Mouse (Mus musculus): ENCODE results near the gene Pgrmc1. TPM values are rescaled to one million over a fixed set of nuclear protein-coding genes. Genes with fewer than 3 reads are reported as not detected.

Pgrmc1 gene
- total RNA-seq, 2 experiments from 2014 or later = 270 to 328 TPM

DNA sequence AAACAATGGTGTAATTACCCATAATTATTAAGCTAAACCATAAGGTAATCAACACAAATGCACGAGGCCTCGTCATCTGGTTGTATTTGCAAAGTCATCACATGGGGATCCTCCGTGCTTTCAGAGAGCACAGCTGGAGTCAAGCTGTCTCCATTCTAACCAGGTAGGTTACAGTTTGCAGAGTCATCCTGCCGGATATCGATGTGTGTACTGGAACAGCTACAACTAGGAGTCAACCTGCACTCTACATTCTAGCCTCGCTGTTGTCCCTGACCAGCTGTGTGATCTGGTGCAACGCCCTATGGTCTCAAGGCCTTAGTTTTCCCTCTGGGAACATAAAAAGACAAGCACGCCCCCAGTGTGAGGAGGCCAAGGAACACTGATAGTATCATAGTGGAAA, 2.1 kb downstream of the Pgrmc1 start:
- DNase-seq (ENCODE audit: extremely low spot score in 1 of 2, low spot score in 1 of 2) = no peak

DNA sequence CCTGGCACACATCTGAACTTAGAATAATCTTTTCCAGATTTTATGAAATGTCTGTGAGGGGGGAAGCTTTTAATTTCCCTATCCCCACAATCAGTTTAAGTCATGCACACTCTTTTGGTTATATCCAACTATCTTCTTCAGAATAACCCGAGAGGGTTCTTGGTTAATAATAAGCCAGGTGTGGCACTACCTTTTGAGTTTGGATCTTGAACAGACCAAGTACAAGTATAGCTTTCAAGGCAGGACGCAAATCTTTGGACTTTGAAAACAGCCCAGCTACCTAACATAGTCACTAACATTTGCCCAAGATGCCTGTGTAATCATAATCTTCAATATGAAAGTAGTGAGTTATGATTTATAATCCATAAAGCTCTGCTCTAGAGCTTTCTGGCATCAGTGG, 4.9 kb downstream of the Pgrmc1 start:
- no peak for DNase-seq (ENCODE audit: extremely low spot score in 1 of 2, low spot score in 1 of 2)

DNA sequence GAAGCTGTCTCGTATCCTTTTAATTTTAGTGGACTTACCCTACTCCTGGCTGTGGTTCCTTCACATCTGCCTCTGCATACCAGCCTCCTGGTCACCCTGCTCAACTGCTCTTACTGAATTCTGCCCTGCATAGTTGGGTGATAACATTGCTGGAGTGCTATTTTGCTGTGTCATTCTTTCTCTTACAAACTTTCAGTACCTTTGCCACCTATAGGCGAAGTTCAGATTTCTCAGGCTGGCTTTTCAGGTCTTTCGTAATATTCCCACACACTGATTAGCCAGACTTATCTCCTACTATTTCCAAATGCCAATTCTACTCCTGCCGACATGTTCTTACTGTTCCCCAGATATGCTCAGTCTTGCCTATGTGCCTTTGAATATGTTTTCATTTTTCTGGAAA, 6.0 kb downstream of the Pgrmc1 start:
- DNase-seq (ENCODE audit: extremely low spot score in 1 of 2, low spot score in 1 of 2) = no peak

DNA sequence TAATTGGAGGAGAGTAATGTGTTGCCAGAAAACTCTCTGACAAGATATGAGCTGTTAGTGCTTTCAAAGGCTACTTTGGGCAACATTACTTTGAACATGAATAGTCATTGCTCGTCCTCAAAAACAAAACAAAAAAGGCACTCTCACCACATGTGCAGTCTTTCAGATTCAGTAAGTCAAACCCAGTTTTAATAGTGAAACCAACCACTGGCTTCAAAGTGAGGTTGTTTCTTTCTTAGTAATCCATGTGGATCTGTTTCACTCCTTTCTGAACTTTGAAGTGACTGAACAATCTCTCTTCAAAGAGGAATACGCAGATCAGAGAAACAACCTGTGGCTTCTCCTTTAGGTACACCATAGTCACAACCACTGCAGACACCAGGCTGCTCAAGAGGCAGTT, 11.1 kb downstream of the Pgrmc1 start:
- DNase-seq (ENCODE audit: extremely low spot score in 1 of 2, low spot score in 1 of 2) = no peak

DNA sequence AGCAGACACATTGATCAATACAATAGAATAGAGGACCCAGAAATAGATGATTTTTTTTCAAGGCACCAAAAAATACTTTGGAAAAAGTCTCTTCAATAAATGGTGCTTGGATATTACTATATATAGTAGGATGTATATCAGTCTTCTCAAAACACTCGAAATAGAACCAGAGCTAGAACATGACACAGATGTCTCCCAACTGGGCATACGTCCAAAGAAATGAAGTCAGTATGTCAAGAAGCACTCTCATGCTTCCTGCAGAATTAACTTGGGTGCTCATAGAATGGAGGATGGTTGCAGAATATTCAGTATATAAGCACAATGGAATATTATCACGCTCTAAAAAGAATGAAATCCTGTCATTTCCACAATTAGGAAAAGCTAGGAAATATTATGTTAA, 30.1 kb downstream of the Pgrmc1 start:
- no peak for DNase-seq (ENCODE audit: extremely low spot score in 1 of 2, low spot score in 1 of 2)

DNA sequence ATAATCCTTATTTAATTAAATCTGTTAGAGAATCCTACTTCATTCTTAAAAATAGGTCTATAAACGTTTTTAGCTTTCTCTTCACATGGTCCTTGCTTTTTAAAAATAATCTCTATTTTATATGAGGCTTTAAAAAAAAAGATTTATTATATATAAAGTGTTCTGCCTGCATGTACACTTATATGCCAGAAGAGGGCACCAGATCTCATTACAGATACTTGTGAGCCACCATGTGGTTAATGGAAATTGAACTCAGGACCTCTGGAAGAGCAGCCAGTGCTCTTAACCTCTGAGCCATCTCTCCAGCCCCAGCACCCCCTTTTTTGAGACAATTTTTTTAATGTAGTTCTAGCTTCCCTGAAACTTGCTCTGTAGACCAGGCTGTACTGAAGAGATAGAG, 32.8 kb downstream of the Pgrmc1 start:
- DNase-seq (ENCODE audit: extremely low spot score in 1 of 2, low spot score in 1 of 2) = no peak

DNA sequence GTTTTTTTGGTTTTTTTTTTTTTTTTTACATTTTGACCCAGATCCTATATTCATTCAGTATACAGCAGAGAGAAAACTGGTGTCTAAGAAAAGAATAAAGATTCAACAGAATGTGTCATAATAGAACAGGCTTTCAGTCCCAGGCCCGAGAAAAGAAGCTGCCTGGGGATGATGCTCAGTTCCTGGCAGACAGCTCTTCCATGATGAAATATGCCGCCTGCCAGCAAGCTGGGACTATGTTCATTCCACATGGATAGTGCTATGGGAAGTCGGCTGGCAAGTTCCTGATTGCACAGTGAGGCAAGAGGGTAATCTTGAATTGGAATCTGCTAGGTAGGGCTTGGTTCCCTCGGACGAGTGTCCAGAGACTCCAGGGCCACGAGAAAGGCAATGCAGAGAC, 42.0 kb downstream of the Pgrmc1 start:
- peak in 1 of 2 experiments; percentile 7 for DNase-seq (ENCODE audit: extremely low spot score in 1 of 2, low spot score in 1 of 2)

DNA sequence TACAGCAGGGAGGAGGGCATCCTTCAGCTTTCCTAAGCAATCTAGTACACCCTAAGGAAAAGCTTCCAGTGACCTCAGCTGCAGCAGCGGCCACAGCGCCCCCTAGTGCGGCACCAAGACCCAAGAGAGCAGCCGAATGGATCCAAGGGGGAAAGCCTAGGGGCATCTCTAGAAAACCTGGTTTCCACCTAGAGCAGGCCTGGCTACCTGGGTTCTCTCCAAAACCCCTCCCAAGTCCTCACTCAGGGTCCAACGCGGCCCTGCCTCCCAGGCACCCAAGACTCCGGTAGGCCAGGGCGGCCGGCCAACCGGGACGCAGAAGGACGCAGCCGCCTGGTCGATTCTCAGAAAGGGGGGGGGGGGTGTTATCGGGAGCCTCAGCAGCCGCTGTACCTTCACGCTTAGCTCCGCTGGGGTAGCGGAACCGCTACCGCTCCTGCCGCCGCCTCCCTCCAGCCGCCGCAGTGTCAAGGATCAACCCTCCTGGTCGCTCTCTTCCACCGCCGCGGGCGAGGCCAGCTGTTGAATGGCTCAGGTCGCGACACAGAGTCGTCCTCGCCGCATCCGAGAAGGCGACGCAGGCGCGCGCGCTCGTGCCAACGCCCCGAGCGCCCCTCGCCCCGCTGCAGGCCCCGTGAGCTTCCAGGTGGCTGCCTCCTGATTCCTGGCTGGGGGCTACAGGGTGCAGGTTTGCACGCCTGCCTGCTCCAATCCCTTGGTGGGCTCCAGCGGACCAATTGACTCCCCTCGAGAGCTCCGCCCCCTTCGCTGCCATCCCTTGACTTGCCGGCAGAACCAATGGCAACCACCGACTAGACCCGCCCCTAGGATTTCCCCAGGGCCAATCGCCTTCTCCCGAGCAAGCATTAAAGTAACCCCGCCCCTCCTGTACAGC, 46.9 kb downstream of the Pgrmc1 start, which contains the start of gene Akap17b:
TSS of gene Akap17b (minus strand) at position 739 of the 895 bp plus-strand sequence.
- DNase-seq (ENCODE audit: extremely low spot score in 1 of 2, low spot score in 1 of 2) = peak; percentile 63 to 79

Other genes with a start within 250 kb of the Pgrmc1 start
- not detected for gene Gm6268, start 196.9 kb upstream of the Pgrmc1 start, total RNA-seq (2021)
- 1 to 10 TPM; 1.9 to 3.7 TPM for gene Gm14569, start 106.4 kb upstream of the Pgrmc1 start, total RNA-seq (2021)
- gene Akap17b, start 47.2 kb downstream of the Pgrmc1 start, total RNA-seq (2021) = 1 to 10 TPM; 7.9 to 9.4 TPM
- gene Slc25a43, start 145.5 kb downstream of the Pgrmc1 start, total RNA-seq (2021) = under 1 TPM in 1 of 2 experiments, not detected in 1; 0.32 TPM
- gene Slc25a5, start 197.4 kb downstream of the Pgrmc1 start, total RNA-seq (2021) = 100 to 1,000 TPM; 334 to 370 TPM

All from layer of hippocampus, postnatal 25 days (tissue).